Mouse (Mus musculus) right cerebral cortex, postnatal 25 days (tissue): ENCODE data around the gene Smap1.

Experiments used
- DNase-seq: peaks from one replicate; pipeline ENCODE4 v3.0.0; 2022

Smap1 gene

GRCm38 (mm10) chr1:23834246-23834645, 87.9 kb downstream of the Smap1 start:
- DNase-seq: no peak

GRCm38 (mm10) chr1:23826887-23827758, 95.0 kb downstream of the Smap1 start:
- DNase-seq: no peak

- DNase-seq: no peak
Measured at GRCm38 (mm10) chr1:23821615-23822014, 100.5 kb downstream of the Smap1 start.

- DNase-seq: no peak
Measured at GRCm38 (mm10) chr1:23798306-23798705, 123.8 kb downstream of the Smap1 start.
